Mouse (Mus musculus) embryo, embryonic 10.5 days (tissue): Measurements from ENCODE around the gene Gm7030.
A peak's percentile ranks its signal among the peaks of the same experiment; 100 is the strongest.
"Not testable (repeated sequence)": the region's sequence is repeated elsewhere in the genome, so short reads cannot be mapped to it uniquely, and the experiment has no call there.

Source experiments
- DNase-seq: peaks from one replicate; pipeline ENCODE4 v3.0.0-alpha.2; 2015; ENCODE audit warnings: low spot score

Gm7030 gene

GRCm38 (mm10) chr17:36135421-36136231 lies 6.4 kb upstream of the Gm7030 start:
- DNase-seq = not testable (repeated sequence)

DNA sequence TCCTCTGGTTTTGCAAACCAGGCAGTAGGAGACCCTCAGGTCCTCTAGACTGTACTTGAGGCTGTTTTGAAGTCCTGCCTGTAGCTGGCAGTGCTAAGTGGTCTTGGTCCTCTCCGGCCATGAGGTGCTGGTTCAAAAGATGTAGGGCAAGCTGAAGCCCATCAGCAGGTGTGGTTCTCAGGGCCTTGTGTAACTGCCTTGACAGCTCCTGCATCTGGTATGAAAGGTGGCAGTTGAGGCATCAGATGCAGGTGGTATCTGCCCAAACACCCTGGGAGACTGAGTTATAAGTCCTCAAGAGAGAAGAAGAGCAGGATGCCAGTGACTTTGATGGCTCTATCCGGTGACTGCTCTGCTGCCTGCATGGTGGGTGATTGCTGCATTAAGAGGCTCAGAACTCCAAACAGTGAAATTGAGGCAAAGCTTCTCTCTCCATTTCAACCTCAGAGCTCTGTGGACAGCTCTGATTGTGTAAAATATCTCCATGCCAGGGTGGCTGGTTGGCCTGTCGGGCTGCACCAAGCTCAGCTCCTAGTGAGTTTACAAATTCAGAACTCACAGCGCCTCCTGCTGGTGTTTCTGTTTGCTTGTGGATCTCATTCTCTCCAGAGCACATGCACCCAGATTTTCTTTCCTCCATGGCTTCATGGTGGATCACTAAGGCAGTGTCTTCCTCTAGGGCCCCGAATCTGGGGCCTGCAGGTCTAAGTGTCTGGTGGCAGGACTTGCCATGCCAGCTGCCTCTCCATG lies 2.5 kb upstream of the Gm7030 start:
- no peak for DNase-seq

- DNase-seq = not testable (repeated sequence)
These were observed 700 bp downstream of the Gm7030 start for GRCm38 (mm10) chr17:36128525-36128924.

DNA sequence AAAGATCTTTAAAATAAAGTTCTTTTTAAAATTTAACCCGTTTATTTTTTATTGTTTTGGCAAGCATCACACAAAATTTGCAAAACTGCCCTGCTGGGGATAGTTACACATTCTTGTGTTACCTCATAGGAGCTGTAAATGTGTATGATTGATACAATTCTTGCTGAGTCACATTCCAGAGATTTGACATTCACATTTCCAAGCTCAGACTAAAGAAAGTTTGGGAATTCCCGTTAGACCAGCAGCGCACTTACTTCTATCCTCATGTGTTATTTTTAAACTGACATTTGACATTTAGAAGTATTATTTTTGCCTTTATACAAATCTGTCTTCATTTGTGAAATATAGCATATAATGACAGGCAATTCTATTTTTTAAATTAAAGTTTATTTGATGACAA lies 5.1 kb downstream of the Gm7030 start:
- DNase-seq = not testable (repeated sequence)

DNA sequence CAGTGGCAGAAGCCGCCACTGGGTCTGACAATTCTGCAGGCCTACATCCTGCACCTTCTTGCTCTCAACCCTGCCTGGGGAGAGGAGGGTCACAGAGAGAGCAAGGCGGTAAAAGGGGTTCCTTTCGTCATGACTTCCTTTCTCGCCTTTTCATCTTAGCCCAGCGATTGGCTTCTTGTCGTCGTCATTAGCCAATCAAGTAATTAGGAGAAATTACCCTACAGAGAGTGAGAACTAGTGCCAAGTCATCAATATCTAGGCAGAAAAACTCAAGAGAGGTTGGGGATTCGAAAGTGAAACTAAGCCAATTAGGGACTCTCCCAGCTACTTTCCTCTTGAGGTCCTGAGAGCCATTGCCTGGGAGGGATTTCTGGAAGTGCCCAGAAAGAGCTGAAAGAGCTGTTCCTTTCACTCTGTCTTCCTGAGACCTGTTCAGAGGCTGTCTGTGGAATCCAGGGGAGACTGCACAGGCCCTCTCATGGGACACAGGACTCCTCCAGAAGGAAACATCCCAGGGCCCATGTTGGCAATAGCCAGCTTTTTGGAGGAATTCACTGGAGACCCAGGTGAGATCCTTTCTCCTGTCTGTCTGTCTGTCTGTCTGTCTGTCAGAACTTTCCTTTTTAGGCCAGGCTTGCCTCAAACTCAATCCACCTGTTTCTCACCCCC lies 7.7 kb downstream of the Gm7030 start, which contains the start of gene Gm19684:
Gene Gm19684 (plus strand): TSS at position 327 of the 669 bp plus-strand sequence.
- DNase-seq = peak; percentile 45

DNA sequence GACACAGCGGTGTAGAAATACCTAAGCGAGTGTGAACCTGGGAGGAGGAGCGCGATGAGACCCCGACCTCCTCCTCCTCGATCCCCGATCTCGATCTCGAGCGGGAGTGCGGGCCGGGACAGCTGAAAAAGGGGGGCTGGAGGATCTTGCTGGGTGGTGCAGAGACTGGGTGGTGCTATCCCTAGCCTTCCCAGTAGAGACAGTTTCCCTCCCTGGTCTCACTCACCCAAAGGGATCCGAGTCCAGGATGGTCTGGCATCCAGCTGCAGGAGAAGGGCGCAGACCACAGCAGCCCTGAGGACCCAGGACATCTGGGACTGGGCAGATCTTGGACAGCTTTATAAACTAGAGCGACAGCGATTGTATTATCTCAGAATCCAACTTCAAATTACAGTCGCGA lies 8.4 kb downstream of the Gm7030 start:
- not testable (repeated sequence) for DNase-seq

GRCm38 (mm10) chr17:36116545-36116944 lies 12.7 kb downstream of the Gm7030 start:
- not testable (repeated sequence) for DNase-seq

DNA sequence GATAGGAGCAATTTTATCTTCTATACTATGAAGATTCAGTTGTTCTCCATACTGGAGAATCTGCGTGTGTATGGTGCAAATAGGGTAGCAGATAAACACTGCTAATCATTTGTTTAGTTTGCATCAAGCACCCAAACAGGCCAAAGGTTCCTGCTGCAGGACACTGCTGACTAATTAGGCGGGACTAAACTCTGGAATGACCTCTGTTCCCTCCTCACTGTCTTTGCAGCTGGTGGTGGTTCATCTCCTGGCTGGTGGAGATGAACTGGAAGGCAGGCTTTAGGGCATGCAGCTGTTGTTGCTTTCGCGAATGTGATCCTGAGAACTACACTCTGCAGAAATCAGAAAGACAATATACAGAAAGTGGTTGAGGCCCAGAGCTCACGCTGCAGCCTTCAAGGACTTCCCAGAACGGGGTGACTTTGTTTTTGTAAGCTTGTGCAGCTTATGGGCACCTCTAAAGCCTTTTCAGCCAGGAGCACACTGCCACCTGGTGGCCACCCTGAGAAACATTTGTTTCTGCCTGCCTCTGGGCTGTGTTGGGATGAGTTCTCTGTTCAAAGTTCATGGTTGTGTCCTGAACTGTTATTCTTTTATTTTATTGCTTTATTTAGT lies 15.1 kb downstream of the Gm7030 start:
- peak; percentile 58 for DNase-seq

GRCm38 (mm10) chr17:36111510-36111868 lies 17.7 kb downstream of the Gm7030 start:
- DNase-seq = peak; percentile 44

DNA sequence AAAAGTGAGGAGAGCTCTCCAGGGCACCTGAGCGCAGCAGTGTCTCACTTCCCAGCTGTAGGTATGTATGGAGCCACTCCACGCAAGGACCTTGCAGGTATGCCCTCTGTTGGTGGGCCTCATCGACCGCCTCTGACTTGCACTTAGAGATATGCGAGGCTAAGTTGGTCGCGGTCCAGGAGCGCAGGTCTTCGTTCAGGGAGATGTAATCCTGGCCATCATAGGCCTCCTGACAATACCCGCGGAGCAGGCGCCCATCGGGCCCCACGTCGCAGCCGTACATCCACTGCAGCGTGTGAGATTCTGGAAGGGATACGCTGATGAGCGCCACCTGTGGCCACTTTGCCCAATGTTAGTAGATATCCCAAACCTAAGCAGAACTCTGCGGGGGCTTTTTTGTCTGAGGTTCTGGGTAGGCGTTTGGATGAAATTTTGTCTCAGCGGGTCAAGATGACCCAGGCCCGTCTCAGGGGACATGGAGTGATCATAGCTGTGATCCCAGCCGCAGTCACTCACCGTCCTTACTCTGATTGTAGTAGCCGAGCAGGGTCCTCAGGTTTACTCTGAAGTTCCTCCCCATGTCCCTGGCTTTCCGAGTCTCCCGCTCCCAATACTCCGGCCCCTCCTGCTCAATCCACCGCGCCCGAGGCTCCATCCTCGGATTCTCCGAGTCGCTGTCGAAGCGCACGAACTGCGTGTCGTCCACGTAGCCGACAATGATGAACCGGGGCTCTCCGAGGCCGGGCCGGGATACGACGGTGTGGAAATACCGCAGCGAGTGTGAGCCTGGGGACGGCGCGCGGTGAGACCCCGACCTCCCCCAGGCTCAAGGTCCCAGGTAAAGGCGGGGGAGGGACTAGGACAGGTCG lies 18.4 kb downstream of the Gm7030 start:
- DNase-seq = peak; percentile 21

- DNase-seq = not testable (repeated sequence)
These were observed 19.1 kb downstream of the Gm7030 start for GRCm38 (mm10) chr17:36110129-36110528.

GRCm38 (mm10) chr17:36102091-36102490 lies 27.1 kb downstream of the Gm7030 start:
- DNase-seq = not testable (repeated sequence)

DNA sequence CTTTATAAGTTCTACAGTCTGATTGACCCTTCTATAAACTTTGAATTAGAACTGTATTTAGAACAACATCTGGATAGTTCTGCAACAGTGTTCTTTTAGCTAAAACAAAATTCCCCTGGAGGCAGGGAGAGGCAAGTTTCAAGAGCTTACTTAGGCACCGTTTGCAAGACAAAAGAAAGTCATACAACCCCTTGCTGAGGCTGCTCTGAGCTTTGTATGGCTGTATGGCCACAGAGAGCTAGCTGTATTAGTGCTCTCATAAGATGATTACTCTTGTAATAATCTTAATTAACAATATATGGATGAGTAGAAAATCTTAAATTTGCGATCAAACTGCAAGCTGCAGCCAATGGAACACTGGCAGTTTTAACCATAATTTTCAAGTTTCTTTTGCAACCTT lies 29.6 kb downstream of the Gm7030 start:
- DNase-seq = not testable (repeated sequence)

- DNase-seq = no peak
These were observed 35.3 kb downstream of the Gm7030 start for GRCm38 (mm10) chr17:36093936-36094335.

- not testable (repeated sequence) for DNase-seq
These were observed 36.7 kb downstream of the Gm7030 start for GRCm38 (mm10) chr17:36092520-36092919.

DNA sequence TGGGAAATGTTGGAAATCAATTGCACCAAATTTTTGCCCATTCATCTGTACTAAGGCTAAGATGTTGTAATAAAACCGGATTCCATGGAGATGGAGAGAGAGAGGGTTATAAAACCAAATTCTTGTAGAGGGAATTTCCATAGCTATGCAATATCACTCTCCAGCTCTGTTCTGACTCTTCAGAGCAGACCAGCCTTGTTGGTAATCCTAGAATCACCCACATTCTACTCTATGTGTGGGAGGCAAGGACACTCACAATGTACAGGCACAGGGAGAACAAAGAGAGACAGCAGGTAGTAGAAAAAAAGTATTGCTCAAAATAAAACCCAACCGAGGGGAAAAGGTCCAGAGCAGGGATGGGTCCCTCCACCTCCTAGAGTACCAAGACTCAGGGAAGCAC lies 37.3 kb downstream of the Gm7030 start:
- not testable (repeated sequence) for DNase-seq

GRCm38 (mm10) chr17:36085976-36086375 lies 43.2 kb downstream of the Gm7030 start:
- DNase-seq = not testable (repeated sequence)

- DNase-seq = peak; percentile 33
These were observed 45.3 kb downstream of the Gm7030 start for GRCm38 (mm10) chr17:36083870-36084451.

DNA sequence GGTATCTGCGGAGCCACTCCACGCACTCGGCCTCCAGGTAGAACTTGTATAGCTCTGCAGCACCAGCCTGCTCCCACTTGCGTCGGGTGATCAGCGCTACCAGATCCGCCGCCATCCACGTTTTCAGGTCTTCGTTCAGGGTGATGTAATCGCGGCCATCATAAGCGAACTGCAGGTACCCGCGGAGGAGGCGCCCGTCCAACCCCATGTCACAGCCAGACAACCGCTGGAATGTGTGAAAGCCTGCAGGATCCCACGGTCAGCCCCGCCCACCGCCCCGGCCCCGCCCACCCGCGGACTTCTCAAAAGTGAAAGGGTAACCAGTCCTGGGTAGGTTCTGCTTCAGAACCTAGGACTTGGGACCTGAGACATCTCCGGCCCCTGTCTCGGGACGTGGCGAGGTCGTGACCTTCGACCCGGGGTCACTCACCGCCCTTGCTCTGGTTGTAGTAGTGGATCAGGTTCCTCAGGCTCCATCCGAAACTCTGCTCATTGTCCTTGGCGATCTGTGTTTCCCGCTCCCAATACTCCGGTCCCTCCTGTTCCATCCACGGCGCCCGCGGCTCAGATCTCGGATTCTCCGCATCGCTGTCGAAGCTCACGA lies 45.9 kb downstream of the Gm7030 start:
- peak; percentile 67 for DNase-seq

DNA sequence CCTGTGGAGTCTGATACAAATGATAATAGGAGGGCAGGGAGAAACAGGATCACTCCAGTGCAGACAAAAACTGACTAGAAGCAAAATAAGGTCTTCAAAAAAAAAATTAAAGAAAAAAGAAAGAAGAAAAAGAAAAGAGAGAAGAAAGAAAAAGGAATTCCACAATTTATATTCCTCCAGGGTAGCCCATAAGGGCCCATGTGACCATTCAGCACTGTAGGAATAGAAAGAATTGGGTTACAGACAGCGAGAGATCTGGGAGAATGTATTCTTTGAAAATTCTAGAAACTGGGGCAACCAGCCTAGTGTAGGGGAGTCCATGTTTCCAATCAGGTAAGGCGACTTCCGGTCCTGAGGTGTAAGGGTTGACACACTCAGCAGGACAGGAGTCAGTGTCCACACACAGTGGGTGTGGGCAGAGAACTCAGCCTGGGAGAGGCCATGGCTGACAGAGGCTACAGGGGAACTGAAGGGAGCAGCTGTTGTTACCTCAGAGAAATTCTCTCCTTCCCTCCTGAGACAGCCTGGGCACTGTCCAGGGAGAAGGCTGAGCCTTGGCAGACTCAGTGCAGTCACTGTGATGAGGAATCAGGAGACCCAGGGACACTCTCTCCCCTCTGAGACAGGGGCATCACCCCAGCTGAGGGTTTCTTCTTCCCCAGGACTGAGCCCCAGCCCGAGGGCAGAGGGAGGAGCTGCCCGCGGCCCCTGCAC lies 46.5 kb downstream of the Gm7030 start:
- DNase-seq = not testable (repeated sequence)
